Mouse (Mus musculus): ENCODE measurements around the gene Gm49387. TPM values are rescaled to one million over a fixed set of nuclear protein-coding genes. Genes with fewer than 3 reads are reported as not detected.

The Gm49387 gene
- polyA plus RNA-seq, 1 experiment: not detected

GRCm38 (mm10) chr14:31645920-31646319, 5.2 kb upstream of the Gm49387 start:
- no peak for TF ChIP-seq POLR2A (IDR thresholded peaks at IDR 0.05; ENCODE audit: insufficient read depth, low read length)
- TF ChIP-seq CTCF (IDR thresholded peaks at IDR 0.05; ENCODE audit: low read depth, low read length): no peak
- no peak for TF ChIP-seq EP300 (IDR thresholded peaks at IDR 0.05; ENCODE audit: insufficient read depth, low read depth, low read length)
- H3K27ac ChIP-seq (ENCODE audit: insufficient read depth, low read length): no peak overlapping the region
- H3K36me3 ChIP-seq (ENCODE audit: control insufficient read depth, insufficient read depth, low read length, poor library complexity, severe bottlenecking): no peaks in the 10 kb centered on the region
- no peaks in the 10 kb centered on the region for H3K27me3 ChIP-seq (ENCODE audit: control insufficient read depth, insufficient read depth, low read length, poor library complexity, severe bottlenecking)
- no peaks in the 10 kb centered on the region; the same call in 1 of the 2 replicates for H3K9me3 ChIP-seq (replicated peaks; ENCODE audit: control insufficient read depth, insufficient read depth, low read length, poor library complexity, severe bottlenecking)
- H3K4me3 ChIP-seq (ENCODE audit: low read depth, low read length): no peak overlapping the region
- H3K9ac ChIP-seq (ENCODE audit: low read depth, poor library complexity, severe bottlenecking): no peak overlapping the region
- H3K4me1 ChIP-seq (ENCODE audit: control insufficient read depth, insufficient read depth, low read length): no peaks in the 10 kb centered on the region

- H3K9ac ChIP-seq (ENCODE audit: low read depth, poor library complexity, severe bottlenecking): no peak overlapping the region
- TF ChIP-seq CTCF (IDR thresholded peaks at IDR 0.05; ENCODE audit: low read depth, low read length): peak; percentile 5
- no peak for TF ChIP-seq EP300 (IDR thresholded peaks at IDR 0.05; ENCODE audit: insufficient read depth, low read depth, low read length)
- no peaks in the 10 kb centered on the region for H3K9me3 ChIP-seq (replicated peaks; ENCODE audit: control insufficient read depth, insufficient read depth, low read length, poor library complexity, severe bottlenecking)
- no peaks in the 10 kb centered on the region for H3K27me3 ChIP-seq (ENCODE audit: control insufficient read depth, insufficient read depth, low read length, poor library complexity, severe bottlenecking)
- no peaks in the 10 kb centered on the region for H3K36me3 ChIP-seq (ENCODE audit: control insufficient read depth, insufficient read depth, low read length, poor library complexity, severe bottlenecking)
- no peak overlapping the region for H3K27ac ChIP-seq (ENCODE audit: insufficient read depth, low read length)
- H3K4me3 ChIP-seq (ENCODE audit: low read depth, low read length): no peak overlapping the region
- H3K4me1 ChIP-seq (ENCODE audit: control insufficient read depth, insufficient read depth, low read length): no peaks in the 10 kb centered on the region
These were observed 4.4 kb upstream of the Gm49387 start for GRCm38 (mm10) chr14:31644931-31645547.

- Histone ChIP-seq H3K36me3 (ENCODE audit: control insufficient read depth, insufficient read depth, low read length, poor library complexity, severe bottlenecking) (no peaks in the 10 kb centered on the region), H3K4me3 (ENCODE audit: low read depth, low read length) (no peak overlapping the region), H3K4me1 (ENCODE audit: control insufficient read depth, insufficient read depth, low read length) (no peaks in the 10 kb centered on the region), H3K9ac (ENCODE audit: low read depth, poor library complexity, severe bottlenecking) (no peak overlapping the region), H3K9me3 (replicated peaks; ENCODE audit: control insufficient read depth, insufficient read depth, low read length, poor library complexity, severe bottlenecking) (no peaks in the 10 kb centered on the region), H3K27ac (ENCODE audit: insufficient read depth, low read length) (no peak overlapping the region), H3K27me3 (ENCODE audit: control insufficient read depth, insufficient read depth, low read length, poor library complexity, severe bottlenecking) (no peaks in the 10 kb centered on the region)
- TF ChIP-seq POLR2A (IDR thresholded peaks at IDR 0.05; ENCODE audit: insufficient read depth, low read length): no peak
- TF ChIP-seq CTCF (IDR thresholded peaks at IDR 0.05; ENCODE audit: low read depth, low read length): no peak
- no peak for TF ChIP-seq EP300 (IDR thresholded peaks at IDR 0.05; ENCODE audit: insufficient read depth, low read depth, low read length)
These were observed 3.6 kb upstream of the Gm49387 start for GRCm38 (mm10) chr14:31644183-31644830.

- Histone ChIP-seq H3K9ac (ENCODE audit: low read depth, poor library complexity, severe bottlenecking) (peak overlapping the region; percentile 5), H3K27ac (ENCODE audit: insufficient read depth, low read length) (no peak overlapping the region), H3K9me3 (replicated peaks; ENCODE audit: control insufficient read depth, insufficient read depth, low read length, poor library complexity, severe bottlenecking) (no peaks in the 10 kb centered on the region), H3K27me3 (ENCODE audit: control insufficient read depth, insufficient read depth, low read length, poor library complexity, severe bottlenecking) (no peaks in the 10 kb centered on the region), H3K36me3 (ENCODE audit: control insufficient read depth, insufficient read depth, low read length, poor library complexity, severe bottlenecking) (no peaks in the 10 kb centered on the region), H3K4me1 (ENCODE audit: control insufficient read depth, insufficient read depth, low read length) (no peaks in the 10 kb centered on the region), H3K4me3 (ENCODE audit: low read depth, low read length) (peak overlapping the region; percentile 84)
- TF ChIP-seq EP300 (IDR thresholded peaks at IDR 0.05; ENCODE audit: insufficient read depth, low read depth, low read length) (no peak), CTCF (IDR thresholded peaks at IDR 0.05; ENCODE audit: low read depth, low read length) (no peak), POLR2A (IDR thresholded peaks at IDR 0.05; ENCODE audit: insufficient read depth, low read length) (no peak)
These were observed 953 bp upstream of the Gm49387 start for GRCm38 (mm10) chr14:31641506-31642155.

GRCm38 (mm10) chr14:31640890-31641505, 320 bp upstream of the Gm49387 start, which contains the start of the genes Btd and Hacl1:
Gene Btd, plus strand, starts transcription at chr14:31641028.
Gene Hacl1, minus strand, starts transcription at chr14:31641286.
- TF ChIP-seq CTCF (IDR thresholded peaks at IDR 0.05; ENCODE audit: low read depth, low read length) (no peak), EP300 (IDR thresholded peaks at IDR 0.05; ENCODE audit: insufficient read depth, low read depth, low read length) (0 out of 2 replicates have a peak, but pooled peaks have one; percentile 12)
- no peaks in the 10 kb centered on the region for H3K36me3 ChIP-seq (ENCODE audit: control insufficient read depth, insufficient read depth, low read length, poor library complexity, severe bottlenecking)

More at GRCm38 (mm10) chr14:31640890-31641505, 320 bp upstream of the Gm49387 start, which contains the start of the genes Btd and Hacl1:
- H3K4me3 ChIP-seq (ENCODE audit: low read depth, low read length): peak within 1 kb of the TSS; percentile 84
- H3K27me3 ChIP-seq (ENCODE audit: control insufficient read depth, insufficient read depth, low read length, poor library complexity, severe bottlenecking): no peaks in the 10 kb centered on the region
- H3K4me1 ChIP-seq (ENCODE audit: control insufficient read depth, insufficient read depth, low read length): no peaks in the 10 kb centered on the region
- H3K9ac ChIP-seq (ENCODE audit: low read depth, poor library complexity, severe bottlenecking): peak within 1 kb of the TSS; percentile 5
- H3K27ac ChIP-seq (ENCODE audit: insufficient read depth, low read length): peak within 1 kb of the TSS; percentile 59; the same call in 1 of the 2 replicates
- no peaks in the 10 kb centered on the region for H3K9me3 ChIP-seq (replicated peaks; ENCODE audit: control insufficient read depth, insufficient read depth, low read length, poor library complexity, severe bottlenecking)
